Mouse (Mus musculus) kidney, adult 2 months (tissue): ENCODE data around the gene Dennd4a.

Source experiments
- CTCF ChIP-seq: fragments of 200-500 bp; conservative IDR thresholded peaks from 2 replicates; pipeline ENCODE4 v1.5.1; 2011; ENCODE audit warnings: low read depth, mild to moderate bottlenecking, control low read depth, low read length, moderate library complexity, mixed read lengths; ENCODE audit not compliant: insufficient read depth, insufficient read length
- POLR2A ChIP-seq: fragments of 200-500 bp; IDR thresholded peaks from one replicate; pipeline ENCODE4 v1.6.1; 2011; ENCODE audit warnings: low read depth, low read length, control low read depth

DNA sequence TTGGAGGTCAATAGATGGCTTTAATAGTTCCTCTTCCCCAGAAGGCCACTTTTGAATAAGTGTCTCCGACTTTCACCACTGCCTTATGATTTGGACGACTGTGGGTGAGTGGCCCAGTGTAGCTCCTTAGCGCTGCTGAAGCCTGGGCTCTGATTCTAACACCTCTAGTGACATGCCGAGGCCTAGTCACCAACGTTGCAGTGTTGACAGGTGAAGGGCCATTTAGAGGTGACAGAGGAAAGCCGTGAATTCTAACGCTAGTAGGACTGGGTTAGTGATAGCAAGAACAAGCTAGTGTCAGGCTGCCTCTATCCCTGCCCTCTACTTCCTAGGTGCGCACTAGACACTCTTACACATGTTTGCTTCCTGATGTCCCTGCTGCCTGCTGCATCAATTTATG, 37.9 kb upstream of the Dennd4a start:
- TF ChIP-seq POLR2A (no peak), CTCF (no peak)
